Mouse (Mus musculus) bone marrow macrophage, adult 2 months (primary cell): ENCODE measurements around the gene Eef1e1. TPM values are rescaled to one million over a fixed set of nuclear protein-coding genes. Genes with fewer than 3 reads are reported as not detected.
"Not testable (repeated sequence)": the region's sequence is repeated elsewhere in the genome, so short reads cannot be mapped to it uniquely, and the experiment has no call there.

Experiments used
- H3K27ac ChIP-seq: 2 replicates; pipeline ENCODE4 v1.5.1; 2012; ENCODE audit warnings: low read depth, low read length; ENCODE audit not compliant: insufficient read depth
- H3K4me1 ChIP-seq: 2 replicates; pipeline ENCODE4 v1.6.1; 2012; ENCODE audit warnings: low read length; ENCODE audit not compliant: control insufficient read depth, insufficient read depth
- H3K4me3 ChIP-seq: 2 replicates; pipeline ENCODE4 v1.5.1; 2012; ENCODE audit warnings: mild to moderate bottlenecking, low read length, moderate library complexity; ENCODE audit not compliant: insufficient read depth
- CTCF ChIP-seq: IDR thresholded peaks from 2 replicates; pipeline ENCODE4 v1.5.1; 2012; ENCODE audit warnings: low read depth, mild to moderate bottlenecking, low read length, moderate library complexity
- POLR2A ChIP-seq: IDR thresholded peaks from 2 replicates; pipeline ENCODE4 v1.6.1; 2012; ENCODE audit warnings: mild to moderate bottlenecking, low read depth, low read length, borderline replicate concordance
- polyA plus RNA-seq: library from polyadenylated mRNA; stranded (reverse); fragments of >200 nt; gene quantifications from 2 replicates; pipeline ENCODE4 v1.2.4, GENCODE M21; 2012; ENCODE audit not compliant: missing spikeins, insufficient read depth, insufficient read length

The Eef1e1 gene
- 6.7 and 8.9 TPM in 2 replicates for polyA plus RNA-seq

GRCm38 (mm10) chr13:38658528-38659280 lies at the start of gene Eef1e1:
Eef1e1 (minus strand) TSS chr13:38659058.
- peak within 1 kb of the TSS; percentile 24; the same call in 1 of the 2 replicates for H3K27ac ChIP-seq
- peaks cover 7% of the 10 kb centered on the region; the same call in 1 of the 2 replicates for H3K4me1 ChIP-seq
- H3K4me3 ChIP-seq, result peak within 1 kb of the TSS; percentile 88
- TF ChIP-seq CTCF (no peak), POLR2A (no peak)

DNA sequence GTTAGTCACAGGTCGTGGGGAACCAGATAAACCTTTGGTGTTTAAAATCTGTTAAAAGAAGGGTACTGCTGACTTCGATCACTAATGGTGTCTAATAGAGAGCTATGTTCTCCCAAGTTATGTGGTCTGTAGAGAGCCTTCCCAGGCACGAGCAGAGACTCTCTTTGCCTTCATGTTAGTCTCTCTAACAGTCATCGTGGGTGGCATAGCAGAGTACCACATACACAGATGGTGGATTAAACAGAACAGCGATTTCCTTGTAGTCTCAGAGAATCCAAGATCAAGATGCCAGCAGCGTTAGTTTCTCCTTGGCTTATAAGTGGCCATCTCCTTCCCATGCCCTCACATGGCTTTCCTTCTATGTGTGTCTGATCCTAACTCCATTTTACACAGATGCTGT lies 32.0 kb upstream of the Eef1e1 start:
- TF ChIP-seq CTCF, result no peak
- TF ChIP-seq POLR2A, result no peak
- H3K4me3 ChIP-seq, result no peak overlapping the region
- no peak overlapping the region for H3K27ac ChIP-seq
- H3K4me1 ChIP-seq, result no peaks in the 10 kb centered on the region

- H3K27ac ChIP-seq, result no peak overlapping the region
- H3K4me1 ChIP-seq, result no peaks in the 10 kb centered on the region
- H3K4me3 ChIP-seq, result no peak overlapping the region
- no peak for TF ChIP-seq CTCF
- no peak for TF ChIP-seq POLR2A
These were observed 31.2 kb upstream of the Eef1e1 start for GRCm38 (mm10) chr13:38690028-38690427.

DNA sequence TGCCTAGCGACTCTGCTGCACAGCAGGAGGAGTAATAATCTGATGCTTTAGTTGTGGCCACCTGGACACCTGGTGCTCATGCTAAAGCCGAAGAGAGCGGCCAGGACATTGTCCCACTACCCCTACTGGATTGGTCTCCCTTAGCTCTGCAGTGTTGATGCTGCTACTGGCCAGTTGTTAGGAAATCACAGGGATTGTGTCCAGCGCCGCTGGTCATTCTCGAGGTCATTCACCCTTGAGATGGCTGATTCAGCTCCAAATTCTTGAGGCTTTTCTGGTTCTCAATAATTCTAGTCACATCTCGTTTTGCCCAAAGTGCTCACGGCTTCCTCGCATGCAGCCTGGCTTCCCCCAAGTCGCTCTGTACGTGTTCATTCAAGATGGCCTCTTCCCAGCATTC lies 29.9 kb upstream of the Eef1e1 start:
- H3K4me3 ChIP-seq, result no peak overlapping the region
- H3K27ac ChIP-seq, result no peak overlapping the region
- no peaks in the 10 kb centered on the region for H3K4me1 ChIP-seq
- TF ChIP-seq POLR2A, result no peak
- no peak for TF ChIP-seq CTCF

- H3K27ac ChIP-seq, result no peak overlapping the region
- TF ChIP-seq POLR2A, result no peak
- TF ChIP-seq CTCF, result no peak
- H3K4me1 ChIP-seq, result no peaks in the 10 kb centered on the region
- H3K4me3 ChIP-seq, result no peak overlapping the region
These were observed 13.5 kb upstream of the Eef1e1 start for GRCm38 (mm10) chr13:38672336-38672735.

GRCm38 (mm10) chr13:38671451-38671850 lies 12.6 kb upstream of the Eef1e1 start:
- not testable (repeated sequence) for H3K4me1 ChIP-seq, H3K27ac ChIP-seq, H3K4me3 ChIP-seq

DNA sequence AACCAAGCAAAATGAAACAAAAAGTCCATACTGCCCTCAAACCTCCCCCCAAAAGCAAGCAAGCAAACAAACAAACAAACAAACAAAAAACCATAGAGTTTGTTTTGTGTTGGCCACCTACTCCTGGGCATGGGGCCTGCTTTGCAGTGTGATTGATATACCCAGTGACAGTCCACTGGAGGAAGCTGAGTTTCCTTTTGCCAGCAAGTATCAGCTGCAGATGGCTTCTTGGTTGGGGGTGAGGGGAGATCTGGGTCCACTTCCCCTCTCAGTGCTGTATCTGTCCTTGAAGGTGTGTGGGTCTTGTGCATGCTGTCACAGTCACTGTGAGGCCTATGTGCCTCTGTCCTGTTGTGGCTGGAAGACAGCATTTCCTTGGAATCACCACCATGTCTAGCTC lies 11.2 kb upstream of the Eef1e1 start:
- Histone ChIP-seq H3K27ac (no peak overlapping the region), H3K4me1 (no peaks in the 10 kb centered on the region), H3K4me3 (no peak overlapping the region)
- no peak for TF ChIP-seq POLR2A
- no peak for TF ChIP-seq CTCF

- no peaks in the 10 kb centered on the region for H3K4me1 ChIP-seq
- no peak overlapping the region for H3K4me3 ChIP-seq
- H3K27ac ChIP-seq, result no peak overlapping the region
- no peak for TF ChIP-seq POLR2A
- peak; percentile 47 for TF ChIP-seq CTCF
These were observed 9.7 kb upstream of the Eef1e1 start for GRCm38 (mm10) chr13:38668514-38668913.

- TF ChIP-seq CTCF (no peak), POLR2A (no peak)
- Histone ChIP-seq H3K4me3 (no peak overlapping the region), H3K27ac (no peak overlapping the region), H3K4me1 (no peaks in the 10 kb centered on the region)
These were observed 5.9 kb upstream of the Eef1e1 start for GRCm38 (mm10) chr13:38664753-38665152.

DNA sequence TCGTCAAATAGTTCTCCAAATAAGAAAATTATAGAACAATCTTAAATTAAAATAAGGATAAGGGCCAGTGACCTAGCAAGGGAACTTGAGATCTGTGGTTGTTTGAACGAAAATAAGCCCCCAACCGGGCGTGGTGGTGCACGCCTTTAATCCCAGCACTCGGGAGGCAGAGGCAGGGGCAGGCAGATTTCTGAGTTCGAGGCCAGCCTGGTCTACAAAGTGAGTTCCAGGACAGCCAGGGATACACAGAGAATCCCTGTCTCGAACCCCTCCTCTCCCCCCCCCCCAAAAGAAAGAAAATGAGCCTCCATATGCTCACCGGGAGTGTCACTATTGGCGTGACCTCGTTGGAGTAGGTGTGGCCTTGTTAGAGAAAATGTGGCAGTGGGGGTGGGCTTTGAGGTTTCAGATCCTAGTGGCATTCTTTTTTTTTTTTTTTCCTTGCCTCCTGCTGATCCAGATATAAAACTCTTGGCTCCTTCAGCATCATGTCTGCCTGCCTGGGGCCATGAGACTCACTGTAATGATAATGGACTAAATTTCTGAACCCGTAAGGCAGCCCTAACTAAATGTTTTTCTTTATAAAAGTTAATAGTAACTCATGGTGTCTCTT lies 772 bp upstream of the Eef1e1 start:
- H3K4me1 ChIP-seq, result peaks cover 7% of the 10 kb centered on the region; the same call in 1 of the 2 replicates
- no peak overlapping the region for H3K4me3 ChIP-seq

More for the DNA sequence above, 772 bp upstream of the Eef1e1 start:
- H3K27ac ChIP-seq, result no peak overlapping the region
- TF ChIP-seq CTCF, result no peak
- no peak for TF ChIP-seq POLR2A
